Mouse (Mus musculus) bone marrow macrophage, adult 2 months (primary cell): ENCODE measurements around the gene Ube2cbp.

Experiments used
- CTCF ChIP-seq: IDR thresholded peaks from 2 replicates; pipeline ENCODE4 v1.5.1; 2012; ENCODE audit warnings: low read depth, mild to moderate bottlenecking, low read length, moderate library complexity
- POLR2A ChIP-seq: IDR thresholded peaks from 2 replicates; pipeline ENCODE4 v1.6.1; 2012; ENCODE audit warnings: mild to moderate bottlenecking, low read depth, low read length, borderline replicate concordance

DNA sequence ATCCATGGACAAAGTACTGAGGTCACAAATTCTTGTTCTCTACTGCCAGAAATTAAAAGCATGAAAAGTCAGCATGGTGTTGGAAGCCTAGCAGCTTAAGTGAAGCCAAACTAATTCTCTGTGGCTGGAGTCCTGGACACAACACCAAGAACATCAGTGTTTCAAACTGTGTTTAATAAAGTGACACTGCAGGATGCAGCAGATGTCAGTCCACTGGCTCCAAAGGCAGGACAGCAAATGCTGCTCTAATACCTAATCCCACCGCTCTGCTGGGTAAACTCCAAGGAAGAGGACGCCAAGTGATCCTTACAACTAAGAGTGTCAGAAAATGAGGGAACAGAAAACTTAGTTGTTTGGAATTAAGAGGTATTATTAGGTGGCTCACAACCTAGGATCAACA lies 158.2 kb downstream of the Ube2cbp start:
- TF ChIP-seq CTCF (no peak), POLR2A (no peak)
